Mouse (Mus musculus) lung, postnatal 0 days (tissue): ENCODE measurements at regions not wholly inside any gene's neighbourhood (a gene's known extent, or its start where the extent isn't known, plus 50 kb on each side); places are given as distances from the start of the nearest gene placed in this dataset.

ENCODE experiments used
- ATAC-seq: fragments of 200-750 bp; cut with Nextera tagmentation; 2 replicates; pipeline ENCODE4 v1.8.0; 2017; ENCODE audit warnings: moderate library complexity
- DNase-seq: peaks from one replicate; pipeline ENCODE4 v3.0.0-alpha.2; 2016; ENCODE audit warnings: low spot score
- H3K27ac ChIP-seq: fragments of 300-500 bp; sonication (generic); 2 replicates; pipeline ENCODE4 v1.5.1; 2014; ENCODE audit warnings: antibody characterized with exemption, mild to moderate bottlenecking, low read length, mixed read lengths
- H3K27me3 ChIP-seq: fragments of 300-500 bp; sonication (generic); replicated peaks from 2 replicates; pipeline ENCODE4 v1.6.1; 2014; ENCODE audit warnings: low read length, mixed read lengths; ENCODE audit not compliant: insufficient read depth
- H3K36me3 ChIP-seq: fragments of 300-500 bp; sonication (generic); 2 replicates; pipeline ENCODE4 v1.6.1; 2014; ENCODE audit warnings: low read length, mixed read lengths; ENCODE audit not compliant: insufficient read depth
- H3K4me1 ChIP-seq: fragments of 300-500 bp; sonication (generic); 2 replicates; pipeline ENCODE4 v1.6.1; 2014; ENCODE audit warnings: antibody characterized with exemption, low read depth, low read length, mixed read lengths; ENCODE audit not compliant: insufficient read depth
- H3K4me2 ChIP-seq: fragments of 300-500 bp; sonication (generic); replicated peaks from 2 replicates; pipeline ENCODE4 v1.6.1; 2014; ENCODE audit warnings: low read depth, mild to moderate bottlenecking, low read length, moderate library complexity, mixed read lengths
- H3K4me3 ChIP-seq: fragments of 300-500 bp; sonication (generic); 2 replicates; pipeline ENCODE4 v1.5.1; 2014; ENCODE audit warnings: low read depth, low read length
- H3K9ac ChIP-seq: fragments of 300-500 bp; sonication (generic); replicated peaks from 2 replicates; pipeline ENCODE4 v1.6.1; 2014; ENCODE audit warnings: low read depth, mild to moderate bottlenecking
- H3K9me3 ChIP-seq: fragments of 300-500 bp; sonication (generic); 2 replicates; pipeline ENCODE4 v1.6.1; 2016; ENCODE audit warnings: low read length, mixed read lengths
- CTCF ChIP-seq: IDR thresholded peaks from 2 replicates; pipeline ENCODE4 v1.5.1; 2016; ENCODE audit warnings: antibody characterized with exemption, mild to moderate bottlenecking
- EP300 ChIP-seq: IDR thresholded peaks from 2 replicates; pipeline ENCODE4 v1.6.1; 2016; ENCODE audit warnings: antibody characterized with exemption, mild to moderate bottlenecking, control low read depth
- WGBS: fragments of 180-500 bp; shearing (Covaris S2); extraction: QIAGEN DNeasy Blood & Tissue Kit; methylation state at CpG from one replicate; pipeline ENCODE4 v1.1.7; 2014; 5-methylcytosine and 5-hydroxymethylcytosine counted together

DNA sequence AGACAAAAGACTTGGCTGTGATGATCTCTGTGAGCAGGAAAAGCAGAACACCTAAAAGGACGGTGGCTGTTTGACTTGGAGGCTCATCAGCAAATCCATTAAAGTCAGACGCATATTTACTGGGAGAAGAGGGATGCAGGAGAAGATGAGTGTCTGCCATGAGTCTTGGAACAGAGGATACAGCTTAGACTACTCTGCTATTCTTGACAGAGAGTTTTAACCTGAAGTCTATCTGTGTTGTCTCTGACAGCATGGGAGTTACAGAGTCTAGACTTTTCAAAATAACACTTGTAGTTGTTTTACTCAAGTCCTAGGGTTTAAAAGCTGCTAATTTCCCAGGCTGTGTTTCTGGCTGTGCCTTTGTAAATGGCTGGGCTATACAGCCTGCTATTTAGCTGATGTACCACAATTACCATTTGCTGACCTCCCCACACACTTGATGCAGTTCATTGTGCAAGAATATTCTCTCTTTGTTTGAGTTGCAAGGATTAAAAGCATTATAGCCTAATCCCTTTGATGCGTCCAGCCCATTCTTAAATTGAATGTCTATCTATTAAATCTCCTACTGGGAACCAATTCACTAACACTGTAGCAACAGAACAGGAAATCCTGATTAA, 160.0 kb upstream of the Tent5a start:
- Histone ChIP-seq H3K9ac (no peak overlapping the region), H3K4me1 (no peaks in the 10 kb centered on the region), H3K9me3 (no peaks in the 10 kb centered on the region), H3K27me3 (no peaks in the 10 kb centered on the region), H3K27ac (no peak overlapping the region), H3K4me2 (no peak overlapping the region), H3K4me3 (no peak overlapping the region), H3K36me3 (no peaks in the 10 kb centered on the region)
- ATAC-seq (no peak), DNase-seq (no peak)
- no peak for TF ChIP-seq CTCF
- TF ChIP-seq EP300, result no peak
- 43% methylated on average over 3 of the region's 3 CpGs for WGBS

DNA sequence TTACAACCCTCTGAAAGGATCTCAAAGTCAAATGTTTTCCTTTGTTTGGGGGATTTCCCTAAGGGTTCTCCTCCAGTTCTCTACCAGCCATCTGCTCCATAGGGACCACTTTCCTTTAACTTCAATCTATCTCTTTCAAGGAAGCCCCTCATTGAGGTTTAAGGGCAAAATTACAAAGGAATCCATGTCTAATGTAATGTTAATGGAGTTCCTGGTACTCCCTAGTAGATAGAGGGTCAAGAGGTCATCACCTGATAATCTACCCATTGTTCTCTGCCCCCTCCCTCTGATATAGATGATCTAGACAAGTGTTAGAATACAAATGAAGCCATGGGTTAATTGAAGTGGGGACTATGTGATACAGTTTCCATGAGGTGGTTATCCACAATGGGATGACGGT, 158.6 kb upstream of the Tent5a start:
- H3K4me2 ChIP-seq, result no peak overlapping the region
- H3K4me3 ChIP-seq, result no peak overlapping the region
- no peaks in the 10 kb centered on the region for H3K27me3 ChIP-seq
- no peaks in the 10 kb centered on the region for H3K4me1 ChIP-seq
- 92% methylated on average over 1 of the region's 1 CpGs for WGBS
- ATAC-seq (no peak), DNase-seq (no peak)
- TF ChIP-seq CTCF, result no peak
- no peak for TF ChIP-seq EP300
- no peak overlapping the region for H3K9ac ChIP-seq
- no peak overlapping the region for H3K27ac ChIP-seq
- H3K36me3 ChIP-seq, result no peaks in the 10 kb centered on the region
- H3K9me3 ChIP-seq, result no peaks in the 10 kb centered on the region

DNA sequence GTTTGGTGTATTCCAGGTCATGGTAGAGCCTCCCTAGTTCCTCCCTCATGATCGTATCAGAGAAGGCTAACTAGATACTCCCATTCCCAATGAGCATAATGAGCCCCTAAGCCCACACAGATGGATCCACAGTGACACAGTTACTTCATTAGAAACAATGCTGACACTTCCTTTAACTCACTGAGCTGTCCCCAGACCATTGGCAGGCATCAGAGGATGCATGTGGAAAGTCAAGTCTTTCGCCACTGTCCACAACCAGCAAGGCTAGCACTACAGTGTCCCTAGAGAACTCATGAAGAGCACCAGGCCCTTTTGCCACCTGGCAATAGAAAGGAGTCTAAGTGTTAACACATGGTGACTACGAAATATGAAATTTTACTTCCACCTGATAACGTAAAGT, 156.1 kb upstream of the Tent5a start:
- H3K4me3 ChIP-seq, result no peak overlapping the region
- no peak overlapping the region for H3K4me2 ChIP-seq
- no peak overlapping the region for H3K9ac ChIP-seq
- no peaks in the 10 kb centered on the region for H3K4me1 ChIP-seq
- 91% methylated on average over 4 of the region's 4 CpGs for WGBS
- DNase-seq (no peak), ATAC-seq (no peak)
- H3K27me3 ChIP-seq, result no peaks in the 10 kb centered on the region
- TF ChIP-seq EP300, result no peak
- TF ChIP-seq CTCF, result no peak
- no peaks in the 10 kb centered on the region for H3K36me3 ChIP-seq
- H3K27ac ChIP-seq, result no peak overlapping the region
- H3K9me3 ChIP-seq, result no peaks in the 10 kb centered on the region

DNA sequence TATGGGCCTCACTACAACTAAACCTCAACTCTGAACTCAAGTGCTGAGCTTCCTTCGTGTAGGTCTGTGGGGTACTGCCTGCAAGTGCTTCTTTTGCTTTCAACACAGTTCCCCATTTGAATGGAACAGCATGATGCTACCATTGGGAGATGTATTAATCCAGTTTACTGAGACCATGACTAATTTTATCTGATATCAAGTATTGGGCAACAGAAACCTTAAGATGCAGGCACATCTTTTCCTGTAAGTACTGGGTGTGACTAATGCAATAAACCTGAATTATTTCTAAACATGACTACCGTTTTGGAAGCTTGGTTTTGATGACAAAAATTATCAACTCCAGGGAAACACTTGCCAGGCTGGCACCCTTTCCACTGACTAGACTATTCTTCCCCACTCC, 153.4 kb upstream of the Tent5a start:
- Histone ChIP-seq H3K27me3 (no peaks in the 10 kb centered on the region), H3K9ac (no peak overlapping the region), H3K9me3 (no peaks in the 10 kb centered on the region), H3K4me1 (no peaks in the 10 kb centered on the region), H3K4me2 (no peak overlapping the region), H3K4me3 (no peak overlapping the region), H3K36me3 (no peaks in the 10 kb centered on the region), H3K27ac (no peak overlapping the region)
- WGBS, result 68% methylated on average over 2 of the region's 2 CpGs
- ATAC-seq, result no peak
- TF ChIP-seq CTCF, result no peak
- TF ChIP-seq EP300, result no peak
- no peak for DNase-seq

DNA sequence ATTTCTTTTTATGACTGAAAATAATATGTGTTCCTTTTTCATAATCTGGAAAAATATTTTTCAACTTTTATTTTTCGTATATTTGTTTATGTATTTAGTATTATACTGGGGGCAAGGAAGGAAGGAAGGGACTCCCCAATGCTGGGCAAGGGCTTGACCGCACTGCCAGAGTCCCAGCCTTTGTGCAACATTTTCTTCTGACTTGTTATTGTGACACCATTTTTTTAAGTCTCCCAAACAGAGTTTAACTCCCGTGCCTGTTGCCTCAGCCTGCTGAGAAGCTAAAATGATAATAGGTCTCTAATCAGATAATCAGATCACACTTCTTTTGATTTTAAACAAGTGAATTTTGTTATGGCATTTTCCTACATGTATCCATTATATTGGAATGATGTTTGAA, 148.1 kb upstream of the Tent5a start:
- Histone ChIP-seq H3K4me3 (no peak overlapping the region), H3K4me2 (no peak overlapping the region), H3K4me1 (no peaks in the 10 kb centered on the region), H3K36me3 (no peaks in the 10 kb centered on the region), H3K27ac (no peak overlapping the region), H3K27me3 (no peaks in the 10 kb centered on the region), H3K9me3 (no peaks in the 10 kb centered on the region), H3K9ac (no peak overlapping the region)
- no peak for TF ChIP-seq EP300
- no peak for TF ChIP-seq CTCF
- DNase-seq (no peak), ATAC-seq (no peak)
- WGBS, result 46% methylated on average over 3 of the region's 3 CpGs

DNA sequence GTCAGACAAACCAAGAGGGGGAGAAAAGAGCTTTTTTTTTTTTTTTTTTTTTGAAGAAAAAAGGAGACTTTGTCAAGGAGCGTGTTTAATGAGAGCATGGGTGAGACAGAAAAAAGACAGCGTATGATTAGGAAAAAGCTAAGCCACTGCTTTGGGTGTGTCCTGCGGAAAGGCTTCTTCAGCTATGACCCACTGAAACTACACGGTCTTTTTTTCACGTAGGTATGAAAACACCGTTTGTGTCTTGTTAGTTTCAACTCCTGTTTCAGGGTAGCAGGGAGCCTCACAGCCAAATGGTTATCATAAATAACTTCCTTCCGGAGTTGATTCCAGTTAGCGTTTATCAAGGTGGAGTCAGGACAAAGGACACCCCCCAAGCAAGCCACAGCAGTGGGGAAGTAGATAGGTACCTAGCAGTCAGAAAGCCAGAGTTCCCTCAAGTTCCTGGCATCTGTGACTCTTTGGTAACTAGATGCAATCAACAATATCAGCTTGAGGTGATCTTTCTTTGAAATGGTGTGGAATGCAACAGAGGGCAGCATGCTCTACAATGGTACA, 143.2 kb upstream of the Tent5a start:
- H3K4me2 ChIP-seq, result no peak overlapping the region
- no peak overlapping the region for H3K27ac ChIP-seq
- H3K9ac ChIP-seq, result no peak overlapping the region
- no peak overlapping the region for H3K4me3 ChIP-seq
- DNase-seq (no peak), ATAC-seq (no peak)
- H3K4me1 ChIP-seq, result no peaks in the 10 kb centered on the region
- no peaks in the 10 kb centered on the region for H3K36me3 ChIP-seq
- WGBS, result 74% methylated on average over 8 of the region's 8 CpGs
- no peaks in the 10 kb centered on the region for H3K27me3 ChIP-seq
- no peak for TF ChIP-seq EP300
- TF ChIP-seq CTCF, result no peak
- H3K9me3 ChIP-seq, result no peaks in the 10 kb centered on the region

DNA sequence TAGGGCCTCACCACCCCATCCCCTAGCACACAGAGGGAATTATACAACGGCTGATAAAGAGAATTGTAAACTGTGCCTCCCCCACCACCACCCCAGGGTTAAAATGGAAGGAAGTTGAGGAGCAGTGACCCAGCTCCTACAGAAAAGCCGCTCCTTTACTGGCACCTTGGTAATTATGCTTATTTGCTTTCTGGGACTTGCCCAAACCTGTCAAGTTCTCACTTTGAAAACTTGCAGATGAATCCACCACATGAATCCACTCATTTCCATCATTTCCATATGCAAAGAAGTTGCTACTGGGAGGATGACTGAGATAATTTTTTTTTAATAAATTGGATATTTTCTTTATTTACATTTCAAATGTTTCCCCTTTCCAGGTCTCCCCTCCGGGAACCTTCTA, 142.1 kb upstream of the Tent5a start:
- no peak for TF ChIP-seq EP300
- TF ChIP-seq CTCF, result no peak
- 49% methylated on average over 3 of the region's 3 CpGs for WGBS
- no peak overlapping the region for H3K4me2 ChIP-seq

More for the DNA sequence above, 142.1 kb upstream of the Tent5a start:
- Histone ChIP-seq H3K27me3 (no peaks in the 10 kb centered on the region), H3K4me3 (no peak overlapping the region), H3K9me3 (no peaks in the 10 kb centered on the region), H3K9ac (no peak overlapping the region), H3K4me1 (no peaks in the 10 kb centered on the region), H3K27ac (no peak overlapping the region), H3K36me3 (no peaks in the 10 kb centered on the region)
- no peak for DNase-seq
- ATAC-seq, result no peak
